Mouse (Mus musculus) v-Abl transformed pro-B cells (cell line): ENCODE results near the gene Col5a3.

Source experiments
- in situ Hi-C, 2 experiments: fragments of 400-800 bp; cut with MboI; formaldehyde crosslinking; loops; one replicate each; pipeline ENCODE4 v1.15.1; 2025; ENCODE audit not compliant: unreplicated experiment in 2 of 2

Col5a3 gene

DNA sequence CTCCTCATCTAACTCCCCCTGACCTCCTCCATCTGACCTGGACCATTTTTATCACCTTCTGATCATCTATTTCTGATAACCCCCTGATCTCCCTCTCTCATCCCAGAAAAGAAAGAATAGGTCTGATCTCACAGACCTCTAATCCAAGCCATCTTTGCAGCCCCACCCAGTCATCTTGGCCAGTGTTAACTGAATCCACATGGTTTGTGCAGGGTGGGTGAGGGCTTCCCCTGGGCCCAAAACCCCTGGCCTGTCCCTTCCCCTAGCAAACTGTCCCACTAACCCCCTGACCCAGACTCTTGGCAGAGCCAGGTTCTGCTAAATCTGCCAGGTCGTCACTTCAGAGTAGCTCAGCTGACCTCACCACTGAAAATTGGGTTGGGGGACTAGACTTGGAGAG lies 4.1 kb downstream of the Col5a3 start:
- in situ Hi-C loops = no loop called here

DNA sequence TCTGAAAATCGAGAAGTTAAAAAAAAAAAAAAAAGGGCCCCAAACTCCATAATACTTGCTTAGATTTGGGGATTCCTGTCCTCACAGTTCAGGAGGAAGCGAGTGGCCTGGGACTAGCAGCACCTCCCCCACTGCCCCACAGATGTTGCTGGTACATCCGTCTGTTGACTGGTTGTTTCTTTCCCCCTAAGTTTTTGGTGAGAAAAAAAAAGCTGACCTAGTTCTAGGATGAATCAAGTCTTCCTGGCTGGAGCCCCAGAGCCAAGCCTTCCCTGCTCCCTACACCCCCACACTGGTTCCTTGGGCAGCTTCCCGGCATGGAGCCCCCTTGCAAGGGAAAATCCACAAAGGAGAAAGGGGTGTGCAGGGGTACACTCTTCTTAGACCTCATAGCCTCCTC lies 4.6 kb downstream of the Col5a3 start:
- in situ Hi-C loops = no loop called here

DNA sequence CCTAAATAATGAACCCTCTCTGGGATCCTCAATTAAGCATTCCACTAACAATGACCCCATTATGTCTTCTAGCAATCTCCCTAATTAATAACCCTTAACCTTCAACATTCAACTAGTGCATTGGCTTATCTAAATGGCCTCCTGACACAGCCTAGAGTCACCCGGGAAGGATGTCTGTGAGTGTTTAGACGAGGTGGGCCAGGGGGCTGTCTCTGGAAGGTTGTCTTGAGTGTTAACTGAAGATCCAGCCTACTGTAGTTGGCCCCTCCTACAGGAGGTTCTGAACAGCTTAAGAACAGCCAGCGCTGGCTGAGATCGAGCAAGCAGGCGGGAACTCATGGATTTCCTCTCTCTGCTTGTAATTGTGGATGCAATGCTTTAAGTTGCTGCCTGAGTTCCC lies 9.2 kb downstream of the Col5a3 start:
- in situ Hi-C loops = no loop called here

DNA sequence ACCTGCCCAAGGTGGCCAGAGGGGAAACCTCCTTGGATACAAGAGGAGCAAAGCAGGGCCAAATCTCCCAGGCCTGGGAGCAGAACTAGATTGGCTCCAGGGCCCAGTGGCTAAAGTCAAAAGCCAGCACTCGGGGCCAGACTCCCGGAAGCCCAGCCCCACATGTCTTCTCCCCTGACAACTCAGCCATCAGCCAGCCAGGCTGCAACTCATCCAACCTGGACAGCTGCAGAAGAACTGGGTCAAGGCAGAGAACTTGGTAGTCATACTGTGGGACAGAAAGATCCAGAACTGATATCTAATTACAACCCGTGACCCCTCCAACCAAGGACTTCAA lies 9.7 kb downstream of the Col5a3 start:
- in situ Hi-C loops = no loop called here

DNA sequence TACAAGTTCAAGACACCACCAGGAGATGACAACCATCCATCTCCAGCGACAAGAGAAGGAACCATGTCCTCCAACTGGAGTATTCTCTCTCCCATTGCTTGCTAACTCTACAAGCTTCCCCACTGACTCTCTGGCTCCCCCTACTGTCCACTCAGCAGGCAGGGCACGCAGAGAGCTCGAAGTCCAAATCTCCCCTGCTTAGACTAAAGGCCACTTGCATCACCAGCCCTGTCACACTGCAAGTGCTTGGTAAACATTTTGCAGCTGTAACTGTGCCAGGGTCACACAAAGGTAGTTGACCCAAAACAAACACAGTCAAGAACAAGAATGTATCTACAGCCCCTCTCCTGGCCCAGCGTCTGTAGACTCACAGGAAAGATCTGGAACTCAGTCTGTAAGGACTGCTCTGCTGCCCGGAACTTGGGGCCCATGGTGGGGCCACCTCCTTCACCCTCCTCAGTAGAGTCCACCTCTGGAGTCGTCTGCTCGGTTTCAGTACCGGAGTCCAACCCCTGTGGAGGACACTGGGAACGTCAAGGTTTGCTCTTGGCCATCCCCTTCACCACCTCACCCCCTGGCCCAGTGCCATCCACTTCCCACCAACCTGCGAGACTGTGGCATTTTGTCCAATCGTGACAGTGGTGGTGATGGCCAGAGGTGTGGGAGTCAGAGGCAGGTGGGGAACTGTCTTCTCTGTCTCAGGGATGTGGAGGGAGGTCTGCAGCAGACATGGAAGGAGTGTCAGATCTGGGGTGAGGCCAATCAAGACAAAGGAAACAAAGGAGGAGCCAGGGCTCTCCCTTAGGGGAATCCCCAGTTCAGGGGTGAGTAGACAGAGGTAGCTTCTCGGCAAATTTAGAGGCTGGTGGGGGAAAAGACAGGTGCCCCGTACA lies 10.4 kb downstream of the Col5a3 start:
- in situ Hi-C loops = no loop called here

DNA sequence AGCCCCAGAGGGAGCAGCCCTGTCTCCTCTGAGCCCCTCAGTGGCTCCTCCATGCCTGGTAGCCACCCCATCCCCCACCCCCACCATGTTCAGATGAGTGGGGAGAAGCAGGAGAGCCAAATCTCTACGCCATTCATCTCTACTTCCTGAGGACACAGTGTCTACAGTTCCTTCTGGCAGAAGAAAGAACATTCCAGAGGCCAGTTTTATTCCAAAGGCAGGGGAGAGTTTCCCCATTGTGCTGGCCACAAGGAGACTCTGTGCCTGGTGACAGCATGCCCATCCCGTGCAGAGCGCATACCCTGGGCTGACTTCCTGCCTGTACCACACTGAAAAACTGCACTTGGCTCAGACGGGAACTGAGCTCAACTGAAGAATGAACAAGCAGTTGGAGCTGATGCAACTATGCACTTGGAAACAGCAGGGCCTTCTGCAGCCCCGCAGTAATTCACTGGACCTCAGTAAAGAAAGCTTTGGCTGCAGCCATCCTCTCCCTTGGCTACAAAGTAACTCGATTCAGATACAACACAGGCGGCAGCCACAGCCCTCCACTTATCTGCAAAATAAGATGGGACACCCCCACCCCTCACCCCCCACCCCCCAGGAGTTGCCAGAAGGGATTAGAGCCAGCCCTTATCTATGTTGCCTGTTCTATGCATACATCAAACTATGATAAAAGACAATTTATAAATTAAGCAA lies 20.6 kb downstream of the Col5a3 start:
- in situ Hi-C loops = no loop called here

DNA sequence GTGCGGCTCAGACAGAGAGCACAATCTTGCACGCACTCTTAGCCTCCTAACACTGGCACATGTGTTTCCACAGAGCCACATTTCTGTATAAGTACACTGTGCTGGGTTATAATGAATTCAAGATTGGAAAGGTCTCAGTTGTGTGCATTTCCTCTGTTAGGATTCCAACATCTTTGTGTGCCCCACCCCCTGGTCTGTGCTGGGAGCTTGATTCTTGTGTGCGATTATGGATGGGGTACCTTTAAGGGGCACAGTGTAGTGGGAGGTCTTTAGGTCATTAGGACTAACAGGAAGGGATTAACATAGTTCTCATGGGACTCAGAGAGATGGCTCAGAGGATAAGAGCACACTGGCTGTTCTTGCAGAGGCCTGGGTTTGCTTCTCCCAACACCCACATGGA lies 24.5 kb downstream of the Col5a3 start:
- in situ Hi-C loops = no loop called here

DNA sequence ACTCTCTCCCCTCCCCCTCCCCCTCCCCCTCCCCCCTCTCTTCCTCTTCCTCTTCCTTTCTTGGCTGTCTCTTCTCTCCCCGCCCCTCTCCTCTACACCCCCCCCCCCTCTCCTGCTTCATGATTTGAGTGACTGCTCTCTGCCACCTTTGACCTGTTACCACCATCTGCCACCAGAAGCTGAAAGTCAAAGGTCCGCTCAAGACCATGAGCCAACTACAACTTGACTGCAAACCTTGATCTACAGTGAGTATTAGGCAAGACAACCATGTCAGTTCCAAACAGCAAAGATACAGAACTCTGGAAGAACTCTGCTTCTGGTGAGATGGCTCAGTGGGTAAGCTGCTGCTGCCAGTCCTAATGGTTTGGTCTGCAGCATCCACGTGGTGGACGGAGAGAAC lies 25.2 kb downstream of the Col5a3 start:
- in situ Hi-C loops = no loop called here

DNA sequence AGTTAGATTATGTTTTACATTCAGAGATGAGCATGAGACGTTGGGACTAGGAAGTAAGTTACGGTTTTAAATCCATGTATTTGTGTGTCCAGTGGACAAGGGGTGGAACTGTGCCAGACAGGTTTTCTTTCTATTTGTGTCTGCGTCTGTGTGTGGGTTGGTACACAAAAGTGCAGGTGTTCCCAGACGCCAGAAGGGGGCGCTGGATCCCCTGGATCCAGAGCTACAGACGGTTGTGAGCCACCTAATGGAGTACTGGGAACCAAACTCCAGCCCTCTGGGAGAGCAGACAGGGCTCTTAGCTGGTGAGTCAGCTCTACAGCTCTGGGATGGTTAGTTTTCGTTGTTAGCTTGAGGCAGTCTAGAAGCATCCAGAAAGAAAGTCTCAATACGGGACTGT lies 26.9 kb downstream of the Col5a3 start:
- in situ Hi-C loops = no loop called here

DNA sequence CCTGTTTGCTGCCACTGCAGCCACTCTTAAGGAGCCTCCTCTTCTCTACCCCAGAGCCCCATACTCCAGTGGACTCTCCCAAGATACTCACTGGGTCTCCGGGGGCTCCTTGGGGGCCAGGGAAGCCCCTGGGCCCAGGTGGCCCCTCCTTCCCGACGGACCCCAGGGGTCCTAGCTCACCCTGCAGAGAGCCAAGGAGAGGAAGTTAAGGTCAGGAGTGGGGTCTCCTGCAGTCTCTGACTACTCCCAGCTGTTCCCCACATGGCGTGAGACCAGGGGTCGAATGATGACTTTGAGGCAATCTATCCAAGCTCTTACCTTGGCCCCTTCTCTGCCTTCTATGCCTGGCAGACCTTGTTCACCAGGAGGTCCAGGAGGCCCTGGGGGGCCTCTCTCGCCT lies 29.8 kb downstream of the Col5a3 start:
- in situ Hi-C loops = no loop called here

DNA sequence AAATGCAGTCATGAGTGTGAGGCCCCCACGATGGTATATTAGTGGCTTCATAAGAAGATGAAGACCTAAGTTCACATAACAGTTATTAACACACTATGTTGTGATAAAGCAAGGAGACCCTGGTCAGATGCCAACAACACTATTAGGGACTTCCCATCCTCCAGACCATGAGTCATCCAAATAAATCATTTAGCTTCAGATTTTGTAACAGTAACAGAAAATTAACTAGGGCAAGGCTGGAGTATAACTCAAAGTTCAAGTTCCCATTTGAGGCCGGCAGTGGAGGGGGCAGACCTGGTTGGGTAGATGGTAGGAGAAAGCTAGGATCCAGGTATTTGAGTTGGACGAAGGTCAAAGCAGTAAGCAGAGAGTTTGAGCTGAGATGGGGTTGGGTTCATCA lies 33.6 kb downstream of the Col5a3 start:
- in situ Hi-C loops = no loop called here

DNA sequence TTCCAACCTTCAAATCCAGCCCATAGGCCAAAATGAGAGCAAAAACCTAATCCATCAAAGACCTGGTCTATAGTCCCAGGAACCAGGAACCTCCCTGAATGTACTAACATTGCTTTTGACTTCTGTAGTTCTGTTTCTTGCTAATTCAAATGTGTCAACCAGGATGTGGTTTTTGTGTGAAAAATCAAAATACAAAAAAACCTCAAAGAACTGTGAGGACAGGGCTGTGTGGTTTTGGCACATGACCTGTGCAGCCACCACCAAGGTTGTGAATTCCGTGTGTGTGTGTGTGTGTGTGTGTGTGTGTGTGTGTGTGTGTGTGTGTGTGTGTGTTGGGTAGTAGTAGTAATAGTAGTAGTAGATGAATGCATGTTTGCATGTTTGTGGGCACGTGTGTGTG lies 49.6 kb downstream of the Col5a3 start:
- in situ Hi-C loops = no loop called here

DNA sequence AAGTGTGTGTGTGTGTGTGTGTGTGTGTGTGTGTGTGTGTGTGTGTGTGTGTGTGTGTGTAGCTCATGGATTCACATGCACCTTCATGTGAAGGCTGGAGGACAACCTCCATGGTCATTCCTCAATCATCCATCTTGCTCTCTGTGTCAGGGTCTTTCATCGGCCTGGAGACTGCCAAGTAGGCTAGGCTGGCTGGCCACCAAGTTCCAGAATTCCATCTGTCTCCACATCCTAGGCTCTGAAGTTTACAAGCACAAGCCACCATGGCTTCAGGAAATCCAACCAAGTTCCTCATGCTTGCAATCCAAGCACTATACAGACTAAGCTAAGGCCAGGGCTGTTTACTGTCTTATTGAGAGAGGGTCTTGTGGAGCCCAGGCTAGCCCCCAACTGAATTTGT lies 51.8 kb downstream of the Col5a3 start:
- in situ Hi-C loops = no loop called here

DNA sequence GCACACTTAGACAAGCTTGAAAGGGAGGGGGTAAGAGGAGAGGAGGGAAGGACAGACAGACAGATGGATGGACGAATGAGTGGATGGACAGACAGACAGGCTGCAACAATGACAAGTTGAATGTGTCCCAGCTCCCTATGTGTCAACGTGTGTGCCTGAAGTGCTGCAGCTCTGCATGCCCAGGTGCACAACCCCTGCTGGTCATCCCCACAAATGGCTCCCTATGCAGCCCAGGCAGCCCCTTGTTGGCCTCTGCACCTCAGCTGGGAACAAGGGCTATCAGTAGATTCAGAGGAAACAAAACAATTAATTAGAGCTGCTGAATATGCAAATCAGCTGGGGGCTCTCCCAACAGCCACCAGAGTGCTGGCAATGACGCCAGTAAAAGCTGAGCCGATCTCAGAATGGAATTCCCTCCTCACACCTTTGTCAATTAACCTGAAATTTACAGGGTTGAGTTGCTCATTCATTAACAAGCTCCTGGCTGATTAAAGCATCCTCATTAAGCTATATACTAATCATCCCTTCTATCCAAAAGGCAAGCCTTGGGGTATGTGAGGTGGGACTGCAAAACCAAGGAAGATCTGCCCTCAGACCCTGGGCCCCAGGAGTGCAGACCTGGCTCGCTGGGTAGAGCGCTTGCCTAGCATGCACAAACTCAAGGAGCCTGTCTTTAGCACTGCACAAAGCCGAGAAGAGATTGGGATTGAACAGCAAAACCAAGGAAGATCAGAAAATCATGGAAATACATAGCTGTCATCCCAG lies 52.5 kb downstream of the Col5a3 start:
- in situ Hi-C loops = no loop called here

DNA sequence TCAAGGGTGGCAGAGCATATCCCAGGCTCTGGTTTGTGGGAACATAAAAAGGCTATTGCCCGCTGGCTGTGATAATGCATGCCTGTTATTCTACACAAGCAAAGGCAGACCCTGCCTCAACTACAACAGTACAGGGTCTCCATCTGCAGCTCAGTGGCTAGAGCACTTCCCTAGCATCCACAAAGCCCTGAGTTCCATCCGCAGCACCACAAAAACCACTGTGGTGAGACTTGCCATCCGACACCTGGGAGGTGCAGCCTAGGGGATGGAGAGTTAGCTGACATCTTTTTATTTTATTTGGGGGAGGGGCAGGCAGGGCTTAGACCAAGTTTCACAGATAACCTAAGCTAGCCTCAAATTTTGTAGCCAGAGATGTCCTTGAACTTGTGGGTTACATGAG lies 53.5 kb downstream of the Col5a3 start:
- in situ Hi-C loops = no loop called here

DNA sequence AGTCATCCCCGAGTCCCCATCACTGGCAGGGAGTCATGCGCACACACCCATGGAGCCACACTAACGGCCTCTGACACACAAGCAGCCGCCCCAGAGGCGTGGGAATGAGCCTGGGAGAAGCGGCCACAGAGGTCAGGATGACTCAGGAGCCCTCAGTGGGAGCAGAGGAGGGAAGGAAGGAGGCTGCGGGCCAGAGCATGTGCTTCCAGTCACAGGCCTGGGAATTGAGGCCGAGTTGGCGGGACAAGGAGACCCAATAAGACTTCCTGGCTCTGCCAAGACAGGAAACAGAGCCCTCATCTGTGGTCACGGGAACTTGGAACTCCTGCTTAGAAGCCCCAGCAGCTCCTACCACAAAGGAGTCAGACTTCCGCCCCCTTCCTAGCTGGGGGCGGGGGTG lies 54.1 kb downstream of the Col5a3 start:
- in situ Hi-C loops = no loop called here

DNA sequence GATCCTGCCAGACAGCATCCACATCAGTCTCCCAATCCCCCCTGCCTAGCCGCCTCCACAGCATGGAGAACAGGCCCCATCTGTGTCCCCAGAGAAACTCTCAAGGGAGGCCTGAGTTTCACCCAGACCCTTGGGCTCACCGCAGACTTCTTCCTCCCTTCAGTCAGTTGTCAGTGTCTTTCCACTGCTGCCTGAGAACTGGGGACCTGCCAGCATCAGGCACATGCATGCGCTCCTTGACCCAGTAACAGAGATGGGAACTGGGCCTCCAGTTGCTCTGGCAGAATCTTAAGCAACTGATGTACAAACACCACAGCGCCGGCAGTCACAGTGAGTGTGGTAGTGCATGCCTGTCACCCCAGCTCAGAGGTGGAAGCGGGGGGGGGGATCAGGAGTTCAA lies 56.0 kb downstream of the Col5a3 start:
- in situ Hi-C loops = no loop called here

DNA sequence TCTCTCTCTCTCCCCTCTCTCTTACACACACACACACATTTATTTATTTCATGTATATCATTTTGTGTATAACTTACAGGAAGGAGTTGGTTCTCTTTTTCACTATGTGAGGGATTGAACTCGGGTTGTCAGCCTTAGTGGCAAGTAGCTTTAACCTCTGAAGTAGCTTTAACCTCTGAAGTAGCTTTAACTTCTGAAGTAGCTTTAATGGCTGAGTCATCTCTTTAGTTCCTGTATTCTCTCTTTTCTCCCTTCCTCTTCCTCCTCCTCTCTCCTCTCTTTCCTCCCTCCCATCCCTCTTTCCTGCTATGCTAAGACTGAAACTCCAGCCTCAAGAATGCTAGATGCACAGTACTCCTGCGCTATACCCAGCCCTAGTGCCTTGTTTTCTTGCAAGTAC lies 56.6 kb downstream of the Col5a3 start:
- in situ Hi-C loops = no loop called here

DNA sequence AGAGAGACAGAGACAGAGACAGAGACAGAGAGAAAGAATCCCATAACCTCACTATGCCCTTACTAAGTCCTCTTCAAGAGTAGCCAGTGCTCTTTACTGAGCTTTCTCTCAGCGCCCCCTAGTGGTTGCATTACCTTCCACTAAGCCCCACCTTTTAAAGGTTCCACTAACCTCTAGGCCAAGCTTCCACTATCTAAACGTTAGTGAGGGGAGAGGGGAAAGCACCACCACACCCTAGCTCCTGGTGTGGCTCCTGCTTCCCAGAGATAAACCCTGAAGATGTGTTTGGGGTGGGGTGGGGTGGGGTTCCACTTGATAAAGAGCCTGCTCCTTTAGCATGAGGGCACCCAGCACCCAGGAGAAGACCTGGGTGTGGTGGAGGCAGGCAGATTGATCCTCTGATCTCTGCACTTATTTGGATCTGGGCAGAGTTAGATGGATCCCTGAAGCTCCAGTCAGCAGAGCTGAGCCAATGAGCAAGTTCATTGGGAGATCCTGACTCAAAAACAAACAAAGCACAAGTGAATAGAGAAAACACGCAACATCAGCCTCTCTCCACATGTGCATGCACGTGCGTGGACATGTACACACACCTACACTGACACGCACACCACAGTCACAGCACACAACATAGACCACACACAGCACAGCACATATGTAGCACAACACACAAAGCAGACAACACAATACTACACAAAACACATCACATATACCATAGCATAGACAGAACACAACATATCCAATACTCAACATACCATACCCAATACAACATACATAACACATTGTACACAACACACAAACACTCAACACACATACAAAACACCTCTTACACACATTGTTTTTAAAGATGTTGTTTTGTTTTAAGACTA lies 57.5 kb downstream of the Col5a3 start:
- in situ Hi-C loops = no loop called here

DNA sequence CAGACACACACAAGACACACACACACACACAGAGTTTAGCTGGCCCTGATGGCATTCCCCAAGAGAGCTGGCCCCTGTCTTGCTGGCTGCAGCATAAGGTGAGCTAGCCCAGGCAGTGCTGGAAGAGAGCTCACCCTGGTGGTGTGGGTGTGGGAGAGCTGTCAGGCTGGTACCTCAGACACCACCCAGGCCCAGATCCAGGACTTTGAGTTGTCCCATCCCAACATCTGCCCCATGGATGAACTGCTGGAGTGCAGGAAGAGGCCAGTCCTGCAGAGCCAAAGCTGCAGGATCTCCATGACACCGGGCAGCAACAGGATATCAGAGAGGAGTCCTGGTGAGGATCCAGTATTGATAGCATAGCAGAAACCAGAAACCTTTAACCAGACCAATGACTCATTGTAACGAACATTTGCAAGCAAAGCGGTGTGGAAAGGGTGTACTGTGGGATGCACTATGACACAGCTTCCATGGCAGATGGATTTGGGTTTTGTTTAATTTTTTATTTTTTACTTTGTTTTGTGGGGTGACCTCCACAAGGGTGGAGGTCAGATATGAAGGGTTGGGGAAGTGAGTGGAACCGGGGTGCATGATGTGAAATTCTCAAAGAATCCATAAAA lies 58.7 kb downstream of the Col5a3 start:
- in situ Hi-C loops = no loop called here
